Mouse (Mus musculus) thymus, adult 2 months (tissue): ENCODE results near the gene Baz2a. TPM values are rescaled to one million over a fixed set of nuclear protein-coding genes. Genes with fewer than 3 reads are reported as not detected.

ENCODE experiments used
- DNase-seq: peaks from one replicate; pipeline ENCODE4 v3.0.0; 2021
- H3K27ac ChIP-seq: fragments of 200-500 bp; 2 replicates; pipeline ENCODE4 v1.5.1; 2012; ENCODE audit warnings: low read length, control low read depth; ENCODE audit not compliant: control insufficient read depth, insufficient read depth
- H3K27me3 ChIP-seq: fragments of 200-500 bp; 2 replicates; pipeline ENCODE4 v1.6.1; 2012; ENCODE audit warnings: mild to moderate bottlenecking, low read length, moderate library complexity, mixed read lengths; ENCODE audit not compliant: control insufficient read depth, insufficient read depth
- H3K36me3 ChIP-seq: fragments of 200-500 bp; 2 replicates; pipeline ENCODE4 v1.6.1; 2012; ENCODE audit warnings: mild to moderate bottlenecking, low read length, moderate library complexity; ENCODE audit not compliant: control insufficient read depth, insufficient read depth
- H3K4me1 ChIP-seq: fragments of 200-500 bp; replicated peaks from 2 replicates; pipeline ENCODE4 v1.6.1; 2012; ENCODE audit warnings: low read length; ENCODE audit not compliant: control insufficient read depth, insufficient read depth
- H3K4me3 ChIP-seq: fragments of 200-500 bp; 2 replicates; pipeline ENCODE4 v1.5.1; 2012; ENCODE audit warnings: mild to moderate bottlenecking, low read length, control low read depth, moderate library complexity; ENCODE audit not compliant: control insufficient read depth, insufficient read depth
- CTCF ChIP-seq: fragments of 200-500 bp; IDR thresholded peaks from 2 replicates; pipeline ENCODE4 v1.5.1; 2012; ENCODE audit warnings: mild to moderate bottlenecking, control low read depth, low read length, moderate library complexity, borderline replicate concordance; ENCODE audit not compliant: control insufficient read depth, poor library complexity, insufficient read depth; ENCODE audit errors: extremely low read depth
- POLR2A ChIP-seq: fragments of 200-500 bp; IDR thresholded peaks from 2 replicates; pipeline ENCODE4 v1.6.1; 2012; ENCODE audit warnings: mild to moderate bottlenecking, low read length, control low read depth, moderate library complexity; ENCODE audit not compliant: control insufficient read depth, poor library complexity, insufficient read depth; ENCODE audit errors: extremely low read depth
- WGBS: fragments of 180-500 bp; shearing (Covaris S2); methylation state at CpG from one replicate; pipeline ENCODE4 v1.1.7; 2018; 5-methylcytosine and 5-hydroxymethylcytosine counted together
- polyA plus RNA-seq: library from polyadenylated mRNA; depleted of rRNA; stranded (reverse); fragments of >200 nt; gene quantifications from 2 replicates; pipeline ENCODE4 v1.2.3, GENCODE M21; 2012; rRNA removed

Baz2a gene
- polyA plus RNA-seq, result 126 and 131 TPM in 2 replicates

DNA sequence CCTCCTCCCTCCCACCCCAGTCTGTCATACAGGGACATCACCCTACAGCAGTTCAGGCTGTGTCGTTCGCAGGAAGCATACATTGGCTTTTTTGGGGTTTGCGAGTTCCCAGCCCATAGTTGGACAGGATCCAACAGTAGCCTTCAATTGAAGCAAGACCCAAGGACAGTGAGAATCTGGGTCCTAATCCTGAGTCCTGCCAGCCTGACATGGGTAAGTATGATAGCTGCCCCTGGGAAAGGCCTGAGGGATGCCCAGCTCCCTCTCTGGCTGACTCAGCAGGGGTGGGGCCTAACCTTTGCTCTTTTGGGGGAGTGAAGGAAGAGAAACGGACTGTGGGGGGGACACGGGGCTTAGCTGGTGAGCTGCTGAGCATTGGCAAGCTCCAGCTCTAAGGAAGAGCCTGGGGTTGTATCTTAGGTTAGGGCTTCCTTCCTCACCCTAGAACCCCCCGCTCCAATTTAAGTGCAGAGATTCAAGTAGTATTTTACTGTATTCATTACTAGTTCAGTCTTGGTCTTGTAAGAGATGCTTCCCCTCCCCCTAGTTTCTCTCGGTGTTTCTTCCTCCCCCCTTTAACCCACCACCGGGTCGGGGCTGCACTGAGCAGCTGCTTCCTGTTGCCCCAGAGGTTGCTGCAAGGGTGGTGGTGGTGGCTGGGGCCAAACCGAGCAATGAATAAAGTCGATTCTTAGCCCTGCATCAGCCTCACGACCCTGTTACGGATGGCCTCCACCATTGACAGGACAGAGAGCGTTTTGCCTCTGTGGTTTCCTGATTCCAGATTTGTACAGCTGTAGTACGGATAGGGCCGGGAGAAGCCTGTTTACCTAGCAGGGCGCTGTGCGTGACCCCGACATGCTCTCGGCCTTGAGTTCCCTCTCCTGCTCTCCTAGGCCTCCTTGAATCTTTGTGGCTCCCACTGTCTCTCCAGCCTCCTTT lies at the start of gene Baz2a:
Gene Baz2a (plus strand): TSS at position 14 of the 942 bp plus-strand sequence.
- Histone ChIP-seq H3K36me3 (peaks cover 34% of the 10 kb centered on the region), H3K27ac (peak within 1 kb of the TSS; percentile 94), H3K4me3 (peak within 1 kb of the TSS; percentile 75), H3K27me3 (no peaks in the 10 kb centered on the region), H3K4me1 (peaks cover 22% of the 10 kb centered on the region)
- no peak for TF ChIP-seq CTCF
- peak; percentile 76 for TF ChIP-seq POLR2A
- peak; percentile 84 for DNase-seq
- WGBS, result under 1% methylated on average over 20 of the region's 20 CpGs

DNA sequence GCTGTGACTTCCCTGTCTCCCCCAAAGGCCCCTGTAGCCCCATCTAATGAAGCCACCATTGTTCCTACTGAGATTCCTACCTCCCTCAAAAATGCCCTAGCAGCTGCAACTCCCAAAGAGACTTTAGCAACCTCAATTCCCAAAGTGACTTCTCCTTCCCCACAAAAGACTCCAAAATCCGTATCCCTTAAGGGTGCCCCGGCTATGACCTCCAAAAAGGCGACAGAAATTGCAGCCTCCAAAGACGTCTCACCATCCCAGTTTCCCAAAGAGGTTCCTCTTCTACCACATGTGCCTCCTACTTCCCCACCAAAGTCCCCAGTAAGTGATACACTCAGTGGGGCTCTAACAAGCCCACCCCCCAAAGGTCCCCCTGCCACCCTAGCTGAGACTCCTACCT lies 49.7 kb upstream of the Baz2a start:
- Histone ChIP-seq H3K27ac (no peak overlapping the region), H3K4me3 (no peak overlapping the region), H3K27me3 (no peaks in the 10 kb centered on the region), H3K4me1 (peaks cover 37% of the 10 kb centered on the region), H3K36me3 (peaks cover 44% of the 10 kb centered on the region)
- WGBS, result 95% methylated on average over 4 of the region's 4 CpGs
- TF ChIP-seq CTCF (no peak), POLR2A (no peak)
- no peak for DNase-seq

- Histone ChIP-seq H3K36me3 (peaks cover 48% of the 10 kb centered on the region), H3K4me1 (peaks cover 31% of the 10 kb centered on the region), H3K27ac (no peak overlapping the region), H3K4me3 (no peak overlapping the region), H3K27me3 (no peaks in the 10 kb centered on the region)
- 96% methylated on average over 3 of the region's 3 CpGs for WGBS
- TF ChIP-seq POLR2A, result no peak
- no peak for DNase-seq
Observed at GRCm38 (mm10) chr10:128042466-128042865, 48.9 kb upstream of the Baz2a start.

- peak overlapping the region; percentile 10; the same call in 1 of the 2 replicates for H3K27ac ChIP-seq
- DNase-seq, result peak; percentile 26
- H3K4me3 ChIP-seq, result no peak overlapping the region
- H3K36me3 ChIP-seq, result peaks cover 56% of the 10 kb centered on the region
- TF ChIP-seq CTCF (no peak), POLR2A (no peak)
- no peaks in the 10 kb centered on the region for H3K27me3 ChIP-seq
- peaks cover 29% of the 10 kb centered on the region for H3K4me1 ChIP-seq
- WGBS, result 61% methylated on average over 3 of the region's 3 CpGs
Observed at GRCm38 (mm10) chr10:128043041-128043835, 48.1 kb upstream of the Baz2a start.

- no peak for DNase-seq
- Histone ChIP-seq H3K36me3 (peaks cover 54% of the 10 kb centered on the region), H3K27me3 (no peaks in the 10 kb centered on the region), H3K4me1 (peaks cover 7% of the 10 kb centered on the region), H3K27ac (no peak overlapping the region), H3K4me3 (no peak overlapping the region)
- WGBS, result 98% methylated on average over 8 of the region's 8 CpGs
- TF ChIP-seq POLR2A (no peak), CTCF (no peak)
Observed at GRCm38 (mm10) chr10:128048157-128048556, 43.2 kb upstream of the Baz2a start.

DNA sequence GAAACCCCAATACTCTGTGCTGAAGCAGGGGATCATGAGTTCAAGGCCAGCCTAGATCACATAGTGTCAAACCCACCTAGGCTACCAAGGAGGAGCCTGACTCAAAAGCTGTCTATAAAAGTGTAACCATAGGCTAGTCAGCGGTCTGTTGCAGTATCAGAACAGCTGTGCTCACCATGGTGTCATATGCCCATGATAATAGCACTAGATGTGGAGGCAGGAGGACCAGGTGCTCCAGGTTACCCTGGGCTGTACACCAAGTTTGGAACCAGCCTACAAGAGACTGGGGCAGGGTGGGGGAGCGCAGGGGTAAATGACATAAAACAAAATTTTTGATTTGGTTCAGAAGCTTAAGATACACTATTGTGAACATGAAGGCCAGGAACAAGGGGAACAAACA lies 41.6 kb upstream of the Baz2a start:
- H3K4me1 ChIP-seq, result no peaks in the 10 kb centered on the region
- no peak overlapping the region for H3K4me3 ChIP-seq
- 97% methylated on average over 2 of the region's 2 CpGs for WGBS
- H3K27me3 ChIP-seq, result no peaks in the 10 kb centered on the region
- TF ChIP-seq CTCF (no peak), POLR2A (no peak)
- no peak overlapping the region for H3K27ac ChIP-seq
- DNase-seq, result no peak
- H3K36me3 ChIP-seq, result peaks cover 48% of the 10 kb centered on the region
